Mouse (Mus musculus) limb, embryonic 10.5 days (tissue): ENCODE data around the gene Morf4l2. TPM values are rescaled to one million over a fixed set of nuclear protein-coding genes. Genes with fewer than 3 reads are reported as not detected.
"Not testable (repeated sequence)": the region's sequence is repeated elsewhere in the genome, so short reads cannot be mapped to it uniquely, and the experiment has no call there.

Source experiments
- DNase-seq: peaks from one replicate; pipeline ENCODE4 v3.0.0-alpha.2; 2017; ENCODE audit warnings: low spot score
- H3K27ac ChIP-seq: fragments of 300-500 bp; sonication (generic); 2 replicates; pipeline ENCODE4 v1.5.1; 2016; ENCODE audit warnings: mild to moderate bottlenecking
- H3K27me3 ChIP-seq: fragments of 300-500 bp; sonication (generic); 2 replicates; pipeline ENCODE4 v1.6.1; 2016; ENCODE audit warnings: low read depth, mild to moderate bottlenecking; ENCODE audit not compliant: poor library complexity, severe bottlenecking
- H3K36me3 ChIP-seq: fragments of 300-500 bp; sonication (generic); 2 replicates; pipeline ENCODE4 v1.6.1; 2016; ENCODE audit warnings: mild to moderate bottlenecking, moderate library complexity
- H3K4me1 ChIP-seq: fragments of 300-500 bp; sonication (generic); 2 replicates; pipeline ENCODE4 v1.6.1; 2016
- H3K4me3 ChIP-seq: fragments of 300-500 bp; sonication (generic); 2 replicates; pipeline ENCODE4 v1.5.1; 2016; ENCODE audit warnings: mild to moderate bottlenecking, moderate library complexity
- H3K9me3 ChIP-seq: fragments of 300-500 bp; sonication (generic); replicated peaks from 2 replicates; pipeline ENCODE4 v1.6.1; 2016; ENCODE audit warnings: mild to moderate bottlenecking
- WGBS: fragments of 180-500 bp; shearing (Covaris S2); methylation state at CpG from one replicate; pipeline ENCODE4 v1.1.7; 2016; 5-methylcytosine and 5-hydroxymethylcytosine counted together
- polyA plus RNA-seq: library from polyadenylated mRNA; unstranded; fragments of >200 nt; fragmentation: Nextera tagmentation; extraction: Ambion mirVana; gene quantifications from 2 replicates; pipeline ENCODE4 v1.2.1, GENCODE M21; 2016

Morf4l2 gene
- polyA plus RNA-seq, 1 experiment from 2014 or later = 564 TPM

DNA sequence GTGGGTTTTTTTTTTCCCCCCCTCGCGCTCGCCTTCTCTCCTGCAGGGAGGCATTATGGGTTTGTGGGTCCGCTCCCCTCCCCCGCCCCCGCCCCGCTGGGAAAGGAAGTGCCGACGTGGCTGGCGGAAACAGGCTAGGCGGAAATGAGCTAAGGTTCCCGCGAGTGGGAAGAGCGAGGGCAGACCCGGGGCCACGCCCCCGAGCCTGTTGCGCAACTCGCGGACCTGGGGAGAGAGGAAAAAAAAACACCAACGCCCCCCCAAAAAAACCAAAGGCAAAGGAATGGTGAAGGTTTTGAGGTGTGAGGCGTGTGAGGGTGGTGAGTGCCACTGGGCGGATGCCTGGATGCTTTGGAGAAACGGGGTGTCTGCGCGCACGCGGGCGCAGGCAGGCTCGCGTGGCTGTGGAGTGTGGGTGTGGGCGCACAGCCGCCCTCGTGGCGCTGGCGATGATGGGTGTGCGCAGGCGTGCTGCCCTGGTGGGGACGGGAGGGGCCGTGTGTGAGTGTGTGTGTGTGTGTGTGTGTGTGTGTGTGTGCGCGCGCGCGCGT lies 1.8 kb downstream of the Morf4l2 start:
- peaks cover 16% of the 10 kb centered on the region; the same call in 1 of the 2 replicates for H3K27me3 ChIP-seq
- 21% methylated on average over 46 of the region's 46 CpGs for WGBS
- H3K4me1 ChIP-seq = peaks cover 6% of the 10 kb centered on the region; the same call in 1 of the 2 replicates
- H3K4me3 ChIP-seq = peak overlapping the region; percentile 58
- H3K27ac ChIP-seq = peak overlapping the region; percentile 88
- DNase-seq = peak; percentile 89
- H3K9me3 ChIP-seq = no peaks in the 10 kb centered on the region
- peaks cover 22% of the 10 kb centered on the region for H3K36me3 ChIP-seq

GRCm38 (mm10) chrX:136740791-136741650 lies 2.5 kb downstream of the Morf4l2 start:
- peak overlapping the region; percentile 88 for H3K27ac ChIP-seq
- H3K9me3 ChIP-seq = no peaks in the 10 kb centered on the region
- H3K4me1 ChIP-seq = peaks cover 6% of the 10 kb centered on the region; the same call in 1 of the 2 replicates
- peaks cover 11% of the 10 kb centered on the region; the same call in 1 of the 2 replicates for H3K27me3 ChIP-seq
- WGBS = 11% methylated on average over 39 of the region's 39 CpGs
- H3K4me3 ChIP-seq = peak overlapping the region; percentile 58
- peak; percentile 76 for DNase-seq
- peaks cover 26% of the 10 kb centered on the region for H3K36me3 ChIP-seq

GRCm38 (mm10) chrX:136740087-136740790 lies 3.3 kb downstream of the Morf4l2 start:
- Histone ChIP-seq H3K27ac (peak overlapping the region; percentile 87), H3K27me3 (peaks cover 15% of the 10 kb centered on the region; the same call in 1 of the 2 replicates), H3K36me3 (peaks cover 34% of the 10 kb centered on the region), H3K9me3 (no peaks in the 10 kb centered on the region), H3K4me1 (peaks cover 6% of the 10 kb centered on the region; the same call in 1 of the 2 replicates), H3K4me3 (peak overlapping the region; percentile 58)
- 13% methylated on average over 15 of the region's 15 CpGs for WGBS
- DNase-seq = no peak

- no peak for DNase-seq
- Histone ChIP-seq H3K36me3 (peaks cover 44% of the 10 kb centered on the region), H3K4me3 (no peak overlapping the region), H3K27ac (no peak overlapping the region), H3K4me1 (no peaks in the 10 kb centered on the region), H3K9me3 (no peaks in the 10 kb centered on the region), H3K27me3 (0 out of 2 replicates have a peak, but pooled peaks cover 13% of the 10 kb centered on the region)
- 85% methylated on average over 4 of the region's 4 CpGs for WGBS
Observed at GRCm38 (mm10) chrX:136732016-136732415, 11.5 kb downstream of the Morf4l2 start.

GRCm38 (mm10) chrX:136714742-136715474 lies 28.6 kb downstream of the Morf4l2 start:
- not testable (repeated sequence) for H3K4me1 ChIP-seq, DNase-seq, H3K9me3 ChIP-seq, H3K36me3 ChIP-seq, H3K4me3 ChIP-seq, H3K27ac ChIP-seq
- H3K27me3 ChIP-seq = peaks cover 64% of the 10 kb centered on the region
- 77% methylated on average over 3 of the region's 3 CpGs for WGBS

- H3K9me3 ChIP-seq = no peaks in the 10 kb centered on the region
- WGBS = 16% methylated on average over 14 of the region's 14 CpGs
- no peaks in the 10 kb centered on the region for H3K36me3 ChIP-seq
- H3K4me3 ChIP-seq = peak overlapping the region; percentile 60
- peak; percentile 32 for DNase-seq
- H3K4me1 ChIP-seq = 0 out of 2 replicates have a peak, but pooled peaks cover 4% of the 10 kb centered on the region
- peak overlapping the region; percentile 90 for H3K27ac ChIP-seq
- peaks cover 43% of the 10 kb centered on the region for H3K27me3 ChIP-seq
Observed at GRCm38 (mm10) chrX:136708782-136709181, 34.7 kb downstream of the Morf4l2 start.

DNA sequence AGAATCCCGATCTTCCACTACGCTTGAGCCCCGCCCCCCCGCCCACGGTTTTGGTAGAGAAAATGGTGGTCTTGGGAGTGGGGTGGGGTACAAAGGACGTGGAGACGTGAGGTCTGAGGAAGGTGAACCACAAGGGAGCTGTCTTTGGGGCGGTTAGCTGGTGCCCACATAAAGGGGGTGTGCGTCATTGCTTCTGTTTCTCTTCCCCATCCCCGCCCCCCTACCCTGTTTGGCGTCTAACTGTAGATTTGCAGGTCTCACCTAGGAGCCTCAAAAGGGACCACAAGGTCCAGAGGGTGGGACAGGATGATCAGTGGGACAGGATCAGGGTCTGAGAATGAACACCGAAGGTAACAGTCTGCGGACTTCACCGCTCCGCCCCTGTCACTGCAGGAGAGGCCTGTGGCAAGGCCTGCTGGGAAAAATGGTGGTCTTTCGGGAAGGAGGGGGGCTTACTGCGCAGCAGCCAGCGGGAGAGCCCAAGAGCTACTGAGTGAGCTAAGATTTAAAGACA lies 35.3 kb downstream of the Morf4l2 start:
- H3K36me3 ChIP-seq = no peaks in the 10 kb centered on the region
- WGBS = 7% methylated on average over 18 of the region's 18 CpGs
- peak overlapping the region; percentile 90 for H3K27ac ChIP-seq
- H3K9me3 ChIP-seq = no peaks in the 10 kb centered on the region
- peak; percentile 59 for DNase-seq
- H3K4me3 ChIP-seq = peak overlapping the region; percentile 60
- peaks cover 42% of the 10 kb centered on the region for H3K27me3 ChIP-seq
- 0 out of 2 replicates have a peak, but pooled peaks cover 4% of the 10 kb centered on the region for H3K4me1 ChIP-seq

GRCm38 (mm10) chrX:136707446-136708167 lies 35.9 kb downstream of the Morf4l2 start, which contains the start of gene Tceal1:
Gene Tceal1 (plus strand): TSS chrX:136707982.
- peak; percentile 67 for DNase-seq
- Histone ChIP-seq H3K27ac (peak within 1 kb of the TSS; percentile 90), H3K4me3 (peak within 1 kb of the TSS; percentile 60), H3K9me3 (no peaks in the 10 kb centered on the region), H3K36me3 (no peaks in the 10 kb centered on the region), H3K4me1 (0 out of 2 replicates have a peak, but pooled peaks cover 4% of the 10 kb centered on the region), H3K27me3 (peaks cover 42% of the 10 kb centered on the region)
- 10% methylated on average over 15 of the region's 15 CpGs for WGBS

GRCm38 (mm10) chrX:136693196-136693595 lies 50.3 kb downstream of the Morf4l2 start:
- Histone ChIP-seq H3K27ac (no peak overlapping the region), H3K27me3 (no peaks in the 10 kb centered on the region), H3K4me1 (no peaks in the 10 kb centered on the region), H3K4me3 (no peak overlapping the region), H3K9me3 (no peaks in the 10 kb centered on the region), H3K36me3 (no peaks in the 10 kb centered on the region)
- no peak for DNase-seq
- WGBS = 90% methylated on average over 5 of the region's 5 CpGs

DNA sequence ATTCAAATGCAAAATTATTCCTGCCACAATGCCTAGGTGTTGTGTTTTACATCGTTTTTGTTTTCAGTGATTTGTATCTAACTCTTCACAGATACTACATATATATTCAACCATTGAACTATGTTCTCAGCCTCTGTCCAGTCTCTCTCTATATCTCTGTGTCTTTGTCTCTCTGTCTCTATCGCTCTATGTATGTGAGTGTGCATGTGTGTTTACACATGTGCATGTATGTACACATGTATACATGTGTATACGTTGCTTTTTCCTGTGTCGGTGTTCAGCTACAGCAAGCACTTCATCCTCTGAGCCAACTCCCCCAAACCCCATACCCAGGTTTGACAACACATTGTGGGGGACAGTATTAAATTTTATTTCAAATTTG lies 51.2 kb downstream of the Morf4l2 start:
- no peaks in the 10 kb centered on the region for H3K27me3 ChIP-seq
- H3K4me3 ChIP-seq = no peak overlapping the region
- no peak overlapping the region for H3K27ac ChIP-seq
- no peaks in the 10 kb centered on the region for H3K4me1 ChIP-seq
- no peaks in the 10 kb centered on the region for H3K36me3 ChIP-seq
- no peaks in the 10 kb centered on the region for H3K9me3 ChIP-seq
- 90% methylated on average over 4 of the region's 4 CpGs for WGBS
- DNase-seq = no peak

DNA sequence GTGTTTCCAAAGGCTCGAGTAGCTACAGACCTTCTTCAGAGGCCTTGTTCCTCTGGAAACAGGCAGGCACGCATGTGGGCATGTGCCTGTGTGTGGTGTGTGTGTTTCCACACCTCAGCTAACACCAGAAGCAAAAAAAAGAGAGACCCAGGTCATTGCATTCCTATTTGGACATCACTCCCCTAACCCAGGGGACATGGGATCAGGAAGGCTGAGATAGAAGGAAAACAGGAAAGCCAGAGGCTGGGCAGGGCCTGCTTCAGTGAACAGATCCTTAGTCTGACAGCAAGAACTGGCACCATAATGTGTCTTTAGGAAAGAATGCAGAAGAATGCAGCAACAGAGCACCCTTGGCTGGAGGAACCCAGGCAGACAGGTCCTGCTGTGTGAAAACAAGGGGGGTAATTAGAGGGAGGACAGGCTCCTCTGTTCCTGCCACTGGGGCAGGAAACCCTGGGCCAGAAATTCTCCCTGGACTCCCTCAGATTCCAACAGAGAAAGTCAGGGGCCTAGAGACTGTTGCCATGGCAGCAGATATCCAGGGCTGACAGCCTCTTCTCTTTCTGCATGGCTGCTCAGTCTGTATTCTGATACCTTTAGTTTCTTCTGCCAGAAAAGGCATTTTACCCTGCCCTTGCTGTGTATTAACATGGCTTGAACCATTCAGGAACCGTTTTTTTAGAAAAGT lies 51.7 kb downstream of the Morf4l2 start:
- H3K4me1 ChIP-seq, H3K27me3 ChIP-seq, DNase-seq, H3K36me3 ChIP-seq, H3K27ac ChIP-seq, H3K4me3 ChIP-seq, H3K9me3 ChIP-seq: not testable (repeated sequence)
- WGBS = 75% methylated on average over 3 of the region's 3 CpGs
